Mouse (Mus musculus) skeletal muscle tissue, adult 2 months (tissue): ENCODE measurements around the gene Astn2.
A peak's percentile ranks its signal among the peaks of the same experiment; 100 is the strongest.

Source experiments
- DNase-seq: peaks from one replicate; pipeline ENCODE4 v3.0.0-alpha.2; 2012; ENCODE audit warnings: low read depth, low spot score

Gene Astn2

GRCm38 (mm10) chr4:65580254-65580653 lies 824.2 kb downstream of the Astn2 start:
- DNase-seq = no peak

GRCm38 (mm10) chr4:65565493-65565892 lies 838.9 kb downstream of the Astn2 start:
- DNase-seq = no peak

GRCm38 (mm10) chr4:65548561-65548960 lies 855.9 kb downstream of the Astn2 start:
- DNase-seq = peak; percentile 83

- no peak for DNase-seq
Observed at GRCm38 (mm10) chr4:65545582-65545981, 858.8 kb downstream of the Astn2 start.

- no peak for DNase-seq
Observed at GRCm38 (mm10) chr4:65532071-65532736, 872.2 kb downstream of the Astn2 start.

GRCm38 (mm10) chr4:65531621-65532020 lies 872.8 kb downstream of the Astn2 start:
- peak; percentile 21 for DNase-seq

GRCm38 (mm10) chr4:65530901-65531300 lies 873.5 kb downstream of the Astn2 start:
- no peak for DNase-seq

GRCm38 (mm10) chr4:65508101-65508500 lies 896.3 kb downstream of the Astn2 start:
- peak; percentile 68 for DNase-seq

GRCm38 (mm10) chr4:65506870-65507269 lies 897.5 kb downstream of the Astn2 start:
- no peak for DNase-seq

- peak; percentile 89 for DNase-seq
Observed at GRCm38 (mm10) chr4:65496463-65496834, 908.0 kb downstream of the Astn2 start.

- DNase-seq = no peak
Observed at GRCm38 (mm10) chr4:65495705-65496462, 908.5 kb downstream of the Astn2 start.

GRCm38 (mm10) chr4:65491541-65491940 lies 912.9 kb downstream of the Astn2 start:
- DNase-seq = no peak

- no peak for DNase-seq
Observed at GRCm38 (mm10) chr4:65489711-65490110, 914.7 kb downstream of the Astn2 start.

- DNase-seq = peak; percentile 43
Observed at GRCm38 (mm10) chr4:65481632-65482031, 922.8 kb downstream of the Astn2 start.

GRCm38 (mm10) chr4:65477106-65477505 lies 927.3 kb downstream of the Astn2 start:
- peak; percentile 58 for DNase-seq

GRCm38 (mm10) chr4:65475925-65476560 lies 928.4 kb downstream of the Astn2 start:
- DNase-seq = no peak

- DNase-seq = no peak
Observed at GRCm38 (mm10) chr4:65473141-65473540, 931.3 kb downstream of the Astn2 start.

GRCm38 (mm10) chr4:65449171-65449570 lies 955.2 kb downstream of the Astn2 start:
- no peak for DNase-seq

- no peak for DNase-seq
Observed at GRCm38 (mm10) chr4:65441746-65442145, 962.7 kb downstream of the Astn2 start.

GRCm38 (mm10) chr4:65430804-65431203 lies 973.6 kb downstream of the Astn2 start:
- DNase-seq = no peak

GRCm38 (mm10) chr4:65427480-65427879 lies 976.9 kb downstream of the Astn2 start:
- DNase-seq = no peak

GRCm38 (mm10) chr4:65426437-65426836 lies 978.0 kb downstream of the Astn2 start:
- peak; percentile 18 for DNase-seq
